Mouse (Mus musculus): ENCODE measurements around the gene Six5. TPM values are rescaled to one million over a fixed set of nuclear protein-coding genes. Genes with fewer than 3 reads are reported as not detected.
A peak's percentile ranks its signal among the peaks of the same experiment; 100 is the strongest.

The Six5 gene
- polyA plus RNA-seq, 1 experiment from 2014 or later, result 5.2 TPM

GRCm38 (mm10) chr7:19076586-19076991 lies 17.8 kb upstream of the Six5 start:
- Histone ChIP-seq H3K9me3 (no peaks in the 10 kb centered on the region), H3K4me1 (peaks cover 28% of the 10 kb centered on the region), H3K27ac (peak overlapping the region; percentile 20; the same call in 1 of the 2 replicates), H3K36me3 (peaks cover 40% of the 10 kb centered on the region), H3K9ac (peak overlapping the region; percentile 96), H3K4me2 (replicated peaks) (peak overlapping the region; percentile 95), H3K27me3 (replicated peaks) (no peaks in the 10 kb centered on the region), H3K4me3 (peak overlapping the region; percentile 97)
- WGBS, result under 1% methylated on average over 22 of the region's 22 CpGs
- no peak for ATAC-seq (ENCODE audit: low FRiP score, low read depth)

GRCm38 (mm10) chr7:19077761-19078160 lies 16.6 kb upstream of the Six5 start:
- ATAC-seq (ENCODE audit: low FRiP score, low read depth), result no peak
- Histone ChIP-seq H3K9ac (0 out of 2 replicates have a peak overlapping the region, but pooled peaks have one; percentile 96), H3K27ac (no peak overlapping the region), H3K36me3 (peaks cover 51% of the 10 kb centered on the region), H3K27me3 (replicated peaks) (no peaks in the 10 kb centered on the region), H3K4me1 (peaks cover 28% of the 10 kb centered on the region), H3K4me3 (0 out of 2 replicates have a peak overlapping the region, but pooled peaks have one; percentile 97), H3K9me3 (no peaks in the 10 kb centered on the region), H3K4me2 (replicated peaks) (peak overlapping the region; percentile 95)
- 82% methylated on average over 14 of the region's 14 CpGs for WGBS

GRCm38 (mm10) chr7:19078732-19079131 lies 15.7 kb upstream of the Six5 start:
- no peaks in the 10 kb centered on the region; the same call in 1 of the 2 replicates for H3K27me3 ChIP-seq (replicated peaks)
- H3K27ac ChIP-seq, result no peak overlapping the region
- no peak overlapping the region for H3K4me3 ChIP-seq
- H3K4me1 ChIP-seq, result peaks cover 36% of the 10 kb centered on the region
- no peak overlapping the region for H3K9ac ChIP-seq
- no peak for ATAC-seq (ENCODE audit: low FRiP score, low read depth)
- no peaks in the 10 kb centered on the region for H3K9me3 ChIP-seq
- H3K4me2 ChIP-seq (replicated peaks), result no peak overlapping the region
- peaks cover 61% of the 10 kb centered on the region for H3K36me3 ChIP-seq
- WGBS, result 90% methylated on average over 3 of the region's 3 CpGs

GRCm38 (mm10) chr7:19080451-19080950 lies 13.9 kb upstream of the Six5 start:
- WGBS, result 88% methylated on average over 19 of the region's 19 CpGs
- Histone ChIP-seq H3K27me3 (replicated peaks) (no peaks in the 10 kb centered on the region; the same call in 1 of the 2 replicates), H3K36me3 (peaks cover 63% of the 10 kb centered on the region), H3K9ac (no peak overlapping the region), H3K4me1 (peaks cover 50% of the 10 kb centered on the region), H3K4me2 (replicated peaks) (no peak overlapping the region), H3K9me3 (no peaks in the 10 kb centered on the region), H3K4me3 (no peak overlapping the region), H3K27ac (no peak overlapping the region)
- ATAC-seq (ENCODE audit: low FRiP score, low read depth), result no peak

- H3K27me3 ChIP-seq (replicated peaks), result no peaks in the 10 kb centered on the region; the same call in 1 of the 2 replicates
Observed at GRCm38 (mm10) chr7:19082171-19082570, 12.2 kb upstream of the Six5 start.

GRCm38 (mm10) chr7:19083096-19083495 lies 11.3 kb upstream of the Six5 start:
- peaks cover 73% of the 10 kb centered on the region for H3K36me3 ChIP-seq
- WGBS, result 66% methylated on average over 6 of the region's 6 CpGs

More at GRCm38 (mm10) chr7:19082171-19082570, 12.2 kb upstream of the Six5 start:
- WGBS, result 87% methylated on average over 4 of the region's 4 CpGs
- ATAC-seq (ENCODE audit: low FRiP score, low read depth), result no peak
- Histone ChIP-seq H3K4me3 (no peak overlapping the region), H3K9me3 (no peaks in the 10 kb centered on the region), H3K4me2 (replicated peaks) (no peak overlapping the region), H3K27ac (no peak overlapping the region), H3K4me1 (peaks cover 47% of the 10 kb centered on the region), H3K36me3 (peaks cover 70% of the 10 kb centered on the region), H3K9ac (no peak overlapping the region)

GRCm38 (mm10) chr7:19083701-19084100 lies 10.7 kb upstream of the Six5 start, which contains the start of gene Dmpk:
Gene Dmpk (plus strand): TSS chr7:19083849.
- 59% methylated on average over 10 of the region's 10 CpGs for WGBS
- no peak within 1 kb of the TSS for H3K4me3 ChIP-seq
- H3K27me3 ChIP-seq (replicated peaks), result no peaks in the 10 kb centered on the region; the same call in 1 of the 2 replicates
- H3K4me1 ChIP-seq, result peaks cover 32% of the 10 kb centered on the region
- H3K9ac ChIP-seq, result 0 out of 2 replicates have a peak within 1 kb of the TSS, but pooled peaks have one; percentile 8
- no peak for ATAC-seq (ENCODE audit: low FRiP score, low read depth)
- no peak within 1 kb of the TSS for H3K27ac ChIP-seq
- no peaks in the 10 kb centered on the region for H3K9me3 ChIP-seq
- peaks cover 72% of the 10 kb centered on the region for H3K36me3 ChIP-seq
- H3K4me2 ChIP-seq (replicated peaks), result peak within 1 kb of the TSS; percentile 22; the same call in 1 of the 2 replicates

More at GRCm38 (mm10) chr7:19083096-19083495, 11.3 kb upstream of the Six5 start:
- peak overlapping the region; percentile 22; the same call in 1 of the 2 replicates for H3K4me2 ChIP-seq (replicated peaks)
- H3K27ac ChIP-seq, result no peak overlapping the region
- H3K9ac ChIP-seq, result no peak overlapping the region
- no peak overlapping the region for H3K4me3 ChIP-seq
- peaks cover 38% of the 10 kb centered on the region for H3K4me1 ChIP-seq
- ATAC-seq (ENCODE audit: low FRiP score, low read depth), result no peak
- no peaks in the 10 kb centered on the region; the same call in 1 of the 2 replicates for H3K27me3 ChIP-seq (replicated peaks)
- H3K9me3 ChIP-seq, result no peaks in the 10 kb centered on the region

- Histone ChIP-seq H3K9ac (0 out of 2 replicates have a peak overlapping the region, but pooled peaks have one; percentile 8), H3K9me3 (no peaks in the 10 kb centered on the region), H3K27me3 (replicated peaks) (no peaks in the 10 kb centered on the region; the same call in 1 of the 2 replicates), H3K27ac (no peak overlapping the region), H3K4me2 (replicated peaks) (peak overlapping the region; percentile 22; the same call in 1 of the 2 replicates), H3K36me3 (peaks cover 65% of the 10 kb centered on the region), H3K4me1 (peaks cover 30% of the 10 kb centered on the region), H3K4me3 (no peak overlapping the region)
- 75% methylated on average over 6 of the region's 6 CpGs for WGBS
- no peak for ATAC-seq (ENCODE audit: low FRiP score, low read depth)
Observed at GRCm38 (mm10) chr7:19084277-19084771, 10.1 kb upstream of the Six5 start.

GRCm38 (mm10) chr7:19084921-19085473 lies 9.4 kb upstream of the Six5 start:
- no peaks in the 10 kb centered on the region for H3K9me3 ChIP-seq
- H3K36me3 ChIP-seq, result peaks cover 63% of the 10 kb centered on the region
- peaks cover 30% of the 10 kb centered on the region for H3K4me1 ChIP-seq
- no peak for ATAC-seq (ENCODE audit: low FRiP score, low read depth)
- no peak overlapping the region for H3K4me3 ChIP-seq
- no peak overlapping the region for H3K4me2 ChIP-seq (replicated peaks)
- 22% methylated on average over 9 of the region's 9 CpGs for WGBS
- H3K9ac ChIP-seq, result peak overlapping the region; percentile 22; the same call in 1 of the 2 replicates
- H3K27me3 ChIP-seq (replicated peaks), result no peaks in the 10 kb centered on the region; the same call in 1 of the 2 replicates
- no peak overlapping the region for H3K27ac ChIP-seq

GRCm38 (mm10) chr7:19085495-19085894 lies 8.9 kb upstream of the Six5 start:
- no peak overlapping the region for H3K27ac ChIP-seq
- H3K4me3 ChIP-seq, result no peak overlapping the region
- no peaks in the 10 kb centered on the region for H3K9me3 ChIP-seq
- peak overlapping the region; percentile 22; the same call in 1 of the 2 replicates for H3K9ac ChIP-seq
- peak overlapping the region; percentile 30; the same call in 1 of the 2 replicates for H3K4me2 ChIP-seq (replicated peaks)
- WGBS, result 7% methylated on average over 6 of the region's 6 CpGs
- H3K36me3 ChIP-seq, result peaks cover 63% of the 10 kb centered on the region
- H3K27me3 ChIP-seq (replicated peaks), result peaks cover under 1% of the 10 kb centered on the region
- ATAC-seq (ENCODE audit: low FRiP score, low read depth), result no peak
- peaks cover 30% of the 10 kb centered on the region for H3K4me1 ChIP-seq

GRCm38 (mm10) chr7:19086042-19086441 lies 8.4 kb upstream of the Six5 start:
- Histone ChIP-seq H3K9me3 (no peaks in the 10 kb centered on the region), H3K36me3 (peaks cover 62% of the 10 kb centered on the region), H3K4me3 (no peak overlapping the region), H3K4me2 (replicated peaks) (peak overlapping the region; percentile 30; the same call in 1 of the 2 replicates), H3K27me3 (replicated peaks) (peaks cover 6% of the 10 kb centered on the region), H3K9ac (no peak overlapping the region), H3K27ac (no peak overlapping the region), H3K4me1 (peaks cover 30% of the 10 kb centered on the region)
- ATAC-seq (ENCODE audit: low FRiP score, low read depth), result no peak
- WGBS, result 10% methylated on average over 14 of the region's 14 CpGs

GRCm38 (mm10) chr7:19086760-19087159 lies 7.6 kb upstream of the Six5 start:
- H3K36me3 ChIP-seq, result peaks cover 60% of the 10 kb centered on the region
- H3K4me2 ChIP-seq (replicated peaks), result no peak overlapping the region
- H3K27me3 ChIP-seq (replicated peaks), result peaks cover 13% of the 10 kb centered on the region
- WGBS, result 56% methylated on average over 18 of the region's 18 CpGs
- H3K4me1 ChIP-seq, result peaks cover 33% of the 10 kb centered on the region
- H3K9me3 ChIP-seq, result no peaks in the 10 kb centered on the region
- no peak overlapping the region for H3K9ac ChIP-seq
- no peak for ATAC-seq (ENCODE audit: low FRiP score, low read depth)
- no peak overlapping the region for H3K4me3 ChIP-seq
- no peak overlapping the region for H3K27ac ChIP-seq
